Mouse (Mus musculus): ENCODE data around the gene Gata2. TPM values are rescaled to one million over a fixed set of nuclear protein-coding genes. Genes with fewer than 3 reads are reported as not detected.

Gata2 gene
- polyA plus RNA-seq, 1 experiment = 6.0 TPM

DNA sequence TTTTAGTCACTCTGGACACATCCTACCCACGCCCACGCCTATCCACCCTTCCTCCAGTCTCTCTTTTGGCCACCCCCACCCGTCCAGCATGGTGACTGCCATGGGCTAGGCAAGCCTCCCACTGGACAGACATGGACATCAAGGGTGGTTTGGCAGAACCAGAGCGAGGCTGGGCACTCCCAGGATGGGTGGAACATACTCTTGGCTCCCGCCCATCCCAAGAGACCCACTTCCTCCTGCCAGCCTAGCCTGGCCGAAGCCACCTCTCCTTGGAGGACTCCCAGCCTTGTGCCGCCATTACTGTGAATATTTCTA is 11.7 kb downstream of the Gata2 start:
- no peak overlapping the region for H3K9ac ChIP-seq (ENCODE audit: low read depth, poor library complexity, severe bottlenecking)

DNA sequence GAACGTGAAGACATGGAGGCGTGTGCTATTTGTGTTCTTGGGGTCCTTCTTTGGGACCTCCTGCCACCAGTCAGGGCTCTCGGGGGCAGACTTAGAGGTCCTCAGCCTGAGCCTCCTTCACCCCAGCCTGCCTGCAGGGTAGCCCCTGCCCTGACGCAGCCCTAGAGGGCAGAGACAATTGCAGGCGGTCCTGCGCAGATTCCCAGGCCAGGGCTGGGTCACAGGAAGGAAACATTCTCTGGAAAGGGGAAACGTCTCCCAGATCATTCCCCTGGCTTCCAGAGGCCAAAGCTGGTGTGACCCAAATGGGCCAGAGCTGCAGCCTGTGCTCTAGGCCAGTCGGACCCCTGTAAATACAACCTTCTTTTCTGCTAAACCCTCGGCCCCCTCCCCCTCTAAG is 12.2 kb downstream of the Gata2 start:
- H3K9ac ChIP-seq (ENCODE audit: low read depth, poor library complexity, severe bottlenecking) = no peak overlapping the region
- no peaks in the 10 kb centered on the region for H3K9me3 ChIP-seq (replicated peaks; ENCODE audit: control insufficient read depth, insufficient read depth, low read length, poor library complexity, severe bottlenecking)
- H3K4me1 ChIP-seq (ENCODE audit: control insufficient read depth, insufficient read depth, low read length) = peaks cover 6% of the 10 kb centered on the region
- H3K27ac ChIP-seq (ENCODE audit: insufficient read depth, low read length) = no peak overlapping the region
- H3K4me3 ChIP-seq (ENCODE audit: low read depth, low read length) = no peak overlapping the region
- peaks cover 3% of the 10 kb centered on the region; the same call in 1 of the 2 replicates for H3K27me3 ChIP-seq (ENCODE audit: control insufficient read depth, insufficient read depth, low read length, poor library complexity, severe bottlenecking)
- TF ChIP-seq POLR2A (IDR thresholded peaks at IDR 0.05; ENCODE audit: insufficient read depth, low read length) = no peak
- no peak for TF ChIP-seq EP300 (IDR thresholded peaks at IDR 0.05; ENCODE audit: insufficient read depth, low read depth, low read length)
- TF ChIP-seq CTCF (IDR thresholded peaks at IDR 0.05; ENCODE audit: low read depth, low read length) = no peak
- no peaks in the 10 kb centered on the region for H3K36me3 ChIP-seq (ENCODE audit: control insufficient read depth, insufficient read depth, low read length, poor library complexity, severe bottlenecking)

More for the DNA sequence above, 11.7 kb downstream of the Gata2 start:
- H3K27ac ChIP-seq (ENCODE audit: insufficient read depth, low read length) = no peak overlapping the region
- H3K36me3 ChIP-seq (ENCODE audit: control insufficient read depth, insufficient read depth, low read length, poor library complexity, severe bottlenecking) = no peaks in the 10 kb centered on the region
- H3K4me3 ChIP-seq (ENCODE audit: low read depth, low read length) = no peak overlapping the region
- peaks cover 6% of the 10 kb centered on the region for H3K4me1 ChIP-seq (ENCODE audit: control insufficient read depth, insufficient read depth, low read length)
- no peaks in the 10 kb centered on the region for H3K9me3 ChIP-seq (replicated peaks; ENCODE audit: control insufficient read depth, insufficient read depth, low read length, poor library complexity, severe bottlenecking)
- peaks cover 3% of the 10 kb centered on the region; the same call in 1 of the 2 replicates for H3K27me3 ChIP-seq (ENCODE audit: control insufficient read depth, insufficient read depth, low read length, poor library complexity, severe bottlenecking)
- TF ChIP-seq CTCF (IDR thresholded peaks at IDR 0.05; ENCODE audit: low read depth, low read length) (no peak), POLR2A (IDR thresholded peaks at IDR 0.05; ENCODE audit: insufficient read depth, low read length) (no peak), EP300 (IDR thresholded peaks at IDR 0.05; ENCODE audit: insufficient read depth, low read depth, low read length) (no peak)

DNA sequence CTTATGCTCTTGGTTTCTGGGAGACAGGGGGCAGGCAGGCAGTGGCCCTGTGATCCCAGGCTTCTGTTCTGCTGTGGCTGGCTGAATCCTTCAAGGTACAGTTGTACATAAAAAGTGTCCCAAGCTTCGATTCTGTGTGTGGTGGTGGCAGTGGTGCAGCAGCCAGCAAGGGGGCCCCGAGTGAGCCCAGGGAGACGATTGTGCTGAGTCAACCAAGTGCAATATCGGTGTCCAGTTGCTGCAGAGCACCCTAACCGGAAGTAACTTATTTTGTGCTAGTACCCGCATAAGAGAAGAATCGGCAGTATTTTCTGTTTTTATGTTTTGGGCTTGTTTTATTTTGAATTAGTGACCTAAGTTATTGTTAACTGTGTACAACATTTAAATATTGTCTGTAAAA is 12.9 kb downstream of the Gata2 start:
- H3K4me1 ChIP-seq (ENCODE audit: control insufficient read depth, insufficient read depth, low read length) = peaks cover 6% of the 10 kb centered on the region
- H3K9ac ChIP-seq (ENCODE audit: low read depth, poor library complexity, severe bottlenecking) = no peak overlapping the region
- no peak for TF ChIP-seq CTCF (IDR thresholded peaks at IDR 0.05; ENCODE audit: low read depth, low read length)
- TF ChIP-seq POLR2A (IDR thresholded peaks at IDR 0.05; ENCODE audit: insufficient read depth, low read length) = no peak
- no peak for TF ChIP-seq EP300 (IDR thresholded peaks at IDR 0.05; ENCODE audit: insufficient read depth, low read depth, low read length)
- no peak overlapping the region for H3K4me3 ChIP-seq (ENCODE audit: low read depth, low read length)
- peaks cover 3% of the 10 kb centered on the region; the same call in 1 of the 2 replicates for H3K27me3 ChIP-seq (ENCODE audit: control insufficient read depth, insufficient read depth, low read length, poor library complexity, severe bottlenecking)
- no peak overlapping the region for H3K27ac ChIP-seq (ENCODE audit: insufficient read depth, low read length)
- no peaks in the 10 kb centered on the region for H3K9me3 ChIP-seq (replicated peaks; ENCODE audit: control insufficient read depth, insufficient read depth, low read length, poor library complexity, severe bottlenecking)
- no peaks in the 10 kb centered on the region for H3K36me3 ChIP-seq (ENCODE audit: control insufficient read depth, insufficient read depth, low read length, poor library complexity, severe bottlenecking)

DNA sequence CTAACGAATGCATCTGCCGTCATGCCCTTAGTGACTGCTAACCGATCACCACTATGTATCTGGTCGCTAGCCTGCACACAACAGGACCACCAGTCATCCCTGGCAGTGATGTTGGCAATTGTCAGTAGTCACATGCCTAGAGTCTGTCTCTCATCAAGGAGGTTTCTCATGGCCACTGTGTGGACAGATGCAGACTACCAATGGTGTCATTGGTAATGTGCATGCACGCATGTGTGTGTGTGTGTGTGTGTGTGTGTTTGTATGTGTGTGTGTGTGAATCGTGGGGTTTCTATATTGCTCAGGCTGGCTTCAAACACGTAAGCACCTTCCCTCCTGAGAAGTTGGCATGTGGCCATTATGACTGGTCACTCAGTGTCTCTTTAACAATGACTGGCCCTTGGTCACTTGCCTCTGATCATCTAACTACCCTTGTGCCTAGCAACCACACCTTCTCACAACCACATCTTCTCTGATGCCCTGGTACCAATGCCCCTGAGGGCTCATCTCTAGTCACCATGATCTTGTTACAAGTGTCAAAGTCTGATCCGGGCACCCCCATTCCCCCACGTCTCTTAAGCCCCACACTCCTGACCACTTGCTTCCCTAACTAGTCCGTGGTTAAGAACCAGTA is 13.8 kb downstream of the Gata2 start:
- TF ChIP-seq EP300 (IDR thresholded peaks at IDR 0.05; ENCODE audit: insufficient read depth, low read depth, low read length) (no peak), POLR2A (IDR thresholded peaks at IDR 0.05; ENCODE audit: insufficient read depth, low read length) (no peak), CTCF (IDR thresholded peaks at IDR 0.05; ENCODE audit: low read depth, low read length) (no peak)
- no peaks in the 10 kb centered on the region for H3K36me3 ChIP-seq (ENCODE audit: control insufficient read depth, insufficient read depth, low read length, poor library complexity, severe bottlenecking)
- no peak overlapping the region for H3K27ac ChIP-seq (ENCODE audit: insufficient read depth, low read length)
- H3K4me3 ChIP-seq (ENCODE audit: low read depth, low read length) = no peak overlapping the region
- no peaks in the 10 kb centered on the region for H3K9me3 ChIP-seq (replicated peaks; ENCODE audit: control insufficient read depth, insufficient read depth, low read length, poor library complexity, severe bottlenecking)
- no peaks in the 10 kb centered on the region for H3K27me3 ChIP-seq (ENCODE audit: control insufficient read depth, insufficient read depth, low read length, poor library complexity, severe bottlenecking)
- no peak overlapping the region for H3K9ac ChIP-seq (ENCODE audit: low read depth, poor library complexity, severe bottlenecking)
- H3K4me1 ChIP-seq (ENCODE audit: control insufficient read depth, insufficient read depth, low read length) = peaks cover 6% of the 10 kb centered on the region

DNA sequence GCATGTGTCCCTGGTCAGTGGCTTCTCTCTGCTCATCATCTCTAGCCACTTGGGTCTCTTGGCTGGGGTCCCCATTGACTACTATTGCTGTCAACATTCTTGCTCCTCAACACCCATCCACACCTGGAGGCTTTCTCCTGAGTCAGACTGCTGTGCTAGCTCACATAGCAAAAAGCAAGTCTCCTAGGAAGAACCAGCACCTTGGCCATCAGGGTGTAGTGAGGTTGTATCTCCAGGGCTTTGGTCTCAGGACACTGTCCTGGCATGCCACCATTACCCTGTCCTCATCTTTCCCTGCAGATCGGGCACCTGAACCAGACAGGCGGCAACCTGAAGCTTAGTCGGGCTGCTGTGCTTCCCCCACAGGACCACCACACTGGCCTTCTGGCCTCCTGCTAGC is 14.6 kb downstream of the Gata2 start:
- Histone ChIP-seq H3K9ac (ENCODE audit: low read depth, poor library complexity, severe bottlenecking) (no peak overlapping the region), H3K27me3 (ENCODE audit: control insufficient read depth, insufficient read depth, low read length, poor library complexity, severe bottlenecking) (no peaks in the 10 kb centered on the region), H3K4me1 (ENCODE audit: control insufficient read depth, insufficient read depth, low read length) (peaks cover 6% of the 10 kb centered on the region), H3K4me3 (ENCODE audit: low read depth, low read length) (no peak overlapping the region), H3K27ac (ENCODE audit: insufficient read depth, low read length) (no peak overlapping the region), H3K36me3 (ENCODE audit: control insufficient read depth, insufficient read depth, low read length, poor library complexity, severe bottlenecking) (no peaks in the 10 kb centered on the region), H3K9me3 (replicated peaks; ENCODE audit: control insufficient read depth, insufficient read depth, low read length, poor library complexity, severe bottlenecking) (no peaks in the 10 kb centered on the region)
- TF ChIP-seq POLR2A (IDR thresholded peaks at IDR 0.05; ENCODE audit: insufficient read depth, low read length) (no peak), EP300 (IDR thresholded peaks at IDR 0.05; ENCODE audit: insufficient read depth, low read depth, low read length) (no peak), CTCF (IDR thresholded peaks at IDR 0.05; ENCODE audit: low read depth, low read length) (no peak)

DNA sequence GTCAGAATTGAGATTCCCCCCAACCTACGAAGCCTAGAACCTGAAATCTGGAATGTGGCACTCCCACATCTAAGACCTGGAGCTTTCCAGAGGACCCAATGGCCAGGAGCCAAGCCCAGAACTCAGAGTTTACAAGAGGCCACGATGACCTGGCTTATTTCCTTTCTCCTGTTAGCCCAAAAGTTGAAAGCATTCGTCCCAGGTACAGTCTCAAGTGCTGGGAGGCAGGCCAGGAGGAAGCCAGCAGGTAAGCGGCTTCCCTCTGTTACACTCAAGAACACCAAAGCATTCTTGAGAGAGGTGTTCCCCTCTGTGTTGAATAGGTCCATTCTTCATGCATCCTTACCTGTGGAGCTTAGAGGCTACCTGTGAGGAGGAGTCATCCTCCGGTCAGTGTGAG is 15.8 kb downstream of the Gata2 start:
- H3K27ac ChIP-seq (ENCODE audit: insufficient read depth, low read length) = no peak overlapping the region
- no peaks in the 10 kb centered on the region for H3K9me3 ChIP-seq (replicated peaks; ENCODE audit: control insufficient read depth, insufficient read depth, low read length, poor library complexity, severe bottlenecking)
- H3K4me1 ChIP-seq (ENCODE audit: control insufficient read depth, insufficient read depth, low read length) = peaks cover 6% of the 10 kb centered on the region
- no peak overlapping the region for H3K4me3 ChIP-seq (ENCODE audit: low read depth, low read length)
- H3K36me3 ChIP-seq (ENCODE audit: control insufficient read depth, insufficient read depth, low read length, poor library complexity, severe bottlenecking) = no peaks in the 10 kb centered on the region
- H3K27me3 ChIP-seq (ENCODE audit: control insufficient read depth, insufficient read depth, low read length, poor library complexity, severe bottlenecking) = no peaks in the 10 kb centered on the region
- no peak overlapping the region for H3K9ac ChIP-seq (ENCODE audit: low read depth, poor library complexity, severe bottlenecking)
- no peak for TF ChIP-seq POLR2A (IDR thresholded peaks at IDR 0.05; ENCODE audit: insufficient read depth, low read length)
- TF ChIP-seq EP300 (IDR thresholded peaks at IDR 0.05; ENCODE audit: insufficient read depth, low read depth, low read length) = peak; percentile 58; the same call in 1 of the 2 replicates

All from ES-Bruce4 (cell line).